Mouse (Mus musculus): Measurements from ENCODE around the gene Slc12a5. TPM values are rescaled to one million over a fixed set of nuclear protein-coding genes. Genes with fewer than 3 reads are reported as not detected.
A peak's percentile ranks its signal among the peaks of the same experiment; 100 is the strongest.

The Slc12a5 gene
- polyA plus RNA-seq, 1 experiment from 2014 or later, result 0.97 TPM

DNA sequence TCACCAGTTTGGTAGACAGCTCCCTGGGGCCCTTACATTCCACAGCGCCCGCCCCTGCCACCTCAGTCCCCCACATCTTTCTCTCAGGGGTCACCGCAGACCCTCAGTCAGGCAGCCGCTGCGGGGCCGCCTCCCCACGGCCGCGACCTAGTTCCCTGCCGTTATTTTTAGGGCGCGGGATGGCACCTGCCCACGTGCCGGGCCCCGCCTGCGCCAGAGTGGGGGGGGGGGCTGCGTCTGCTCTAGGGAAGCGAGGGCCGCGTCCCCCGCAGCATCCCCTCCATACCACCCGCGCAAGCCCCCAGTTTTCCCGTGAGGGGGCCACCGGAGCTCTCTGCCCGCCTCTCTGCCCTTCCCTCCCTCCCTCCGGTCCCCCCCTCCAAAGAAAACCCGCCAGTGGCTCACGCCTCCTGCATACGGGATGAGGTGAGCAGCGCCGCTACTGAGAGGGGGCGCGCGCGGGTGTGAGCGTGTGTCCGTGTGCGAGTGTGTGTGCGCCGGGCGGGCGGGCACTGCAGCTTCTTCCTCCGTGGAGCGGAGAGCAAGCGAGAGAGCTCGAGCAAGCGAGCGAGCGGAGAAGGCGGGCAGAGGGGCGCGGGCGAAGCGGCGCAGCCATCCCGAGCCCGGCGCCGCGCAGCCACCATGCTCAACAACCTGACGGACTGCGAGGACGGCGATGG lies 7.3 kb downstream of the Slc12a5 start:
- Histone ChIP-seq H3K4me1 (peaks cover 21% of the 10 kb centered on the region), H3K36me3 (no peaks in the 10 kb centered on the region), H3K4me2 (peak overlapping the region; percentile 66), H3K9me3 (no peaks in the 10 kb centered on the region), H3K4me3 (peak overlapping the region; percentile 32), H3K9ac (no peak overlapping the region), H3K27me3 (peaks cover 91% of the 10 kb centered on the region), H3K27ac (no peak overlapping the region)
- WGBS, result 2% methylated on average over 62 of the region's 65 CpGs
- ATAC-seq (ENCODE audit: insufficient number of reproducible peaks, low FRiP score, low TSS enrichment, low read depth), result no peak

DNA sequence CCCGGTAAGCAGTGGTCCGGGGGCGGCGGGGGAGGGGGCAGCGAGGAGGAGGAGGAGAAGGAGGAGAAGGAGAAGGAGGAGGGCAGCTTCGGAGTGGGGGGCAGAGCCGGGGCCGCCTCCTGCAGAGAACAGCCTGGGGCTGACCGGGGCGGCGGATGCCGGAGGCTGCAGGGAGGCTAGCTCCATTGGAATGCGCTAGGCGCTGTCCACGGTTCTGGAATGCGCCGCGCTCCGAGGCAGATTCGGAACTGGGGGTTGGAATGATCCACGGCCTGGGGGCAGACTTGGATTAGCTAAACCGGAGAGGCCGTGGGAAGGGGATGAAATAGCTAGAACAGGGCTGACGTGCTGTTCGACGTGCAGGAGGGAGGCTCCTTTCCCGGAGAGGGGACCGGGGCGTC lies 7.8 kb downstream of the Slc12a5 start:
- no peak overlapping the region for H3K9ac ChIP-seq
- no peaks in the 10 kb centered on the region for H3K36me3 ChIP-seq
- WGBS, result under 1% methylated on average over 29 of the region's 29 CpGs
- no peaks in the 10 kb centered on the region for H3K9me3 ChIP-seq
- H3K27me3 ChIP-seq, result peaks cover 90% of the 10 kb centered on the region
- peaks cover 21% of the 10 kb centered on the region for H3K4me1 ChIP-seq
- peak overlapping the region; percentile 66 for H3K4me2 ChIP-seq
- peak overlapping the region; percentile 32 for H3K4me3 ChIP-seq
- no peak overlapping the region for H3K27ac ChIP-seq
- ATAC-seq (ENCODE audit: insufficient number of reproducible peaks, low FRiP score, low TSS enrichment, low read depth), result peak; percentile 47; the same call in 1 of the 2 replicates

DNA sequence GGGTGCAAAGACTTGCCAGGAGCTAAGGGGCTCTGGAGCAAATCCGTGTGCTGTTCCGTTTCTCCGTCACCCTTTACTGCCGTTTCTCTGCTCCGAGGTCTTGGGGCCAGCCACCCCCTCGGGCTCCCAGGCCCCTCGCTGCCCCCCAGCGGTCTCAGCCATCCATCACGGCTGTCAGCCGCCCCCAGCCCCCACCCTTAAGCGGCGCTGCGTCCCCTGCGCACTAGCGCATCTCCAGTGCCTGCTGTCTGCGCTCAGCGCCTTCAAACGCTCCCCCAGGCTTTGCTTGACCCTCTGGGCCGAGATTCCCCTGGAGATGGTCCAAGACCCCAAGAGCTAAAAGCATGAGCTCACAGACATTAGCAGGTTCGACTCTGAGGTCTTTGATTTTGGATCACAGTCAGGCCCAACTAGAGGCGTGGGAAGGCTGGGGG lies 8.8 kb downstream of the Slc12a5 start:
- Histone ChIP-seq H3K4me1 (peaks cover 21% of the 10 kb centered on the region), H3K27ac (no peak overlapping the region), H3K4me2 (no peak overlapping the region), H3K27me3 (peaks cover 92% of the 10 kb centered on the region), H3K9ac (no peak overlapping the region), H3K9me3 (no peaks in the 10 kb centered on the region), H3K4me3 (no peak overlapping the region), H3K36me3 (no peaks in the 10 kb centered on the region)
- no peak for ATAC-seq (ENCODE audit: insufficient number of reproducible peaks, low FRiP score, low TSS enrichment, low read depth)
- 2% methylated on average over 21 of the region's 21 CpGs for WGBS

DNA sequence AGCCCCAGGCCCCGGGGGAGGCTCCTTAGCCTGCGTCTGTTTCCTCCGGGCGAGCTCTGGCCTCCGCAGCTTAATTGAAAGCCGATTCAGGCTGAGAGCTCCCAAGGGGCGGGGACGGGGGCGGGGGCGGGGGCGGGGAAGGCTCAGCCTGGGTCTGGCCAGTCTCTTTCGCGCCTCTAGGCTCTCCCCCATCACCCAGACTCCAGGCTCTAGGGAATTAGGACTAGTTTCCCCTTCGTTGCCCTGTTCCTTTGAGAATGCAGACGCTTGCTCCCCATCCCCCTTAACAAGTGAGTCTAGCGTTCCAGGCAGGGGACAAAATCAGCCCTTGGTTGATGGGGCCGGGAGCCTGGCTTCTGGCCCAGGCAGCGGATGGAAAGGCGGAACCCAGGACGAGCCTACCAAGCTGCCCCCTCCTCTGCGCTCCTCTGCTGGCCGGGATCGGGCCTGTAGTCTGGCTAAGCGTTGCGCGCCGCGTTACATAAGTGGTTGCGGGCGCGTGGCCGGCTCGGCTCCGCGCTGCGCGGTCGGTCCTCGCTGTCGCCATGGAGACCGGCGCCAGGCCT lies 10.1 kb downstream of the Slc12a5 start:
- Histone ChIP-seq H3K4me3 (no peak overlapping the region), H3K36me3 (no peaks in the 10 kb centered on the region), H3K27ac (no peak overlapping the region), H3K9ac (no peak overlapping the region), H3K4me2 (peak overlapping the region; percentile 29), H3K4me1 (peaks cover 21% of the 10 kb centered on the region), H3K27me3 (peaks cover 81% of the 10 kb centered on the region), H3K9me3 (no peaks in the 10 kb centered on the region)
- WGBS, result under 1% methylated on average over 42 of the region's 42 CpGs
- no peak for ATAC-seq (ENCODE audit: insufficient number of reproducible peaks, low FRiP score, low TSS enrichment, low read depth)

GRCm38 (mm10) chr2:164972646-164973045 lies 12.0 kb downstream of the Slc12a5 start:
- 56% methylated on average over 5 of the region's 5 CpGs for WGBS
- ATAC-seq (ENCODE audit: insufficient number of reproducible peaks, low FRiP score, low TSS enrichment, low read depth), result no peak
- peaks cover 66% of the 10 kb centered on the region for H3K27me3 ChIP-seq

DNA sequence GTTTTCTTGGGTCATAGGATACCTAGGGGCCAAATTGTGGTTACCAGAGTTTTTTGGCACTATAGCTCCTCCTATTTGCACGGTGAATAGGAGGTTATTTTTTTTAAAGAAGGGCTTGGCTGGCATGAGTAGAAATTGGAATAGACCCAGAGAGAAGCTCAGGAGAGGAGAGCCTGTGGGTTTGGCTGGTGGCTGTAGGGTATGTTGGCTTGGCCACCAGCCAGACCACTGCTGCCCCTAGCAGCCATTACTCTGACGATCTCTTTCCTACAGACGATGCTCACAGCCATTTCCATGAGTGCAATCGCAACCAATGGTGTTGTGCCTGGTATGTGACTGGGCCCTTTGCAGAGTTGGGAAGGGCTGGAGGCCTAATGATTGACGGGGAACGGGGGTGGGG lies 15.0 kb downstream of the Slc12a5 start:
- H3K27ac ChIP-seq, result no peak overlapping the region
- no peak for ATAC-seq (ENCODE audit: insufficient number of reproducible peaks, low FRiP score, low TSS enrichment, low read depth)
- 73% methylated on average over 6 of the region's 6 CpGs for WGBS

More at GRCm38 (mm10) chr2:164972646-164973045, 12.0 kb downstream of the Slc12a5 start:
- no peak overlapping the region for H3K4me2 ChIP-seq
- no peaks in the 10 kb centered on the region for H3K36me3 ChIP-seq
- H3K4me1 ChIP-seq, result peaks cover 20% of the 10 kb centered on the region
- H3K27ac ChIP-seq, result no peak overlapping the region
- H3K4me3 ChIP-seq, result no peak overlapping the region
- H3K9me3 ChIP-seq, result no peaks in the 10 kb centered on the region
- no peak overlapping the region for H3K9ac ChIP-seq

GRCm38 (mm10) chr2:164979749-164980148 lies 19.1 kb downstream of the Slc12a5 start:
- Histone ChIP-seq H3K36me3 (no peaks in the 10 kb centered on the region), H3K9me3 (no peaks in the 10 kb centered on the region), H3K4me3 (no peak overlapping the region), H3K4me2 (no peak overlapping the region), H3K27ac (no peak overlapping the region), H3K4me1 (no peaks in the 10 kb centered on the region), H3K27me3 (peaks cover 4% of the 10 kb centered on the region), H3K9ac (no peak overlapping the region)
- ATAC-seq (ENCODE audit: insufficient number of reproducible peaks, low FRiP score, low TSS enrichment, low read depth), result no peak
- 22% methylated on average over 7 of the region's 7 CpGs for whole genome bisulfite sequencing

More for the DNA sequence above, 15.0 kb downstream of the Slc12a5 start:
- H3K4me3 ChIP-seq, result no peak overlapping the region
- no peaks in the 10 kb centered on the region for H3K9me3 ChIP-seq
- H3K27me3 ChIP-seq, result peaks cover 37% of the 10 kb centered on the region
- peaks cover 6% of the 10 kb centered on the region for H3K4me1 ChIP-seq
- H3K36me3 ChIP-seq, result no peaks in the 10 kb centered on the region
- H3K9ac ChIP-seq, result no peak overlapping the region
- no peak overlapping the region for H3K4me2 ChIP-seq

- no peak overlapping the region for H3K27ac ChIP-seq
- no peak overlapping the region for H3K9ac ChIP-seq
- H3K4me1 ChIP-seq, result no peaks in the 10 kb centered on the region
- 86% methylated on average over 6 of the region's 6 CpGs for WGBS
- peaks cover 5% of the 10 kb centered on the region; the same call in 1 of the 2 replicates for H3K27me3 ChIP-seq
- no peaks in the 10 kb centered on the region for H3K9me3 ChIP-seq
- no peaks in the 10 kb centered on the region for H3K36me3 ChIP-seq
- no peak overlapping the region for H3K4me2 ChIP-seq
- no peak overlapping the region for H3K4me3 ChIP-seq
- ATAC-seq (ENCODE audit: insufficient number of reproducible peaks, low FRiP score, low TSS enrichment, low read depth), result no peak
These were observed 25.4 kb downstream of the Slc12a5 start for GRCm38 (mm10) chr2:164985962-164986361.

GRCm38 (mm10) chr2:164986371-164987027 lies 25.9 kb downstream of the Slc12a5 start:
- Histone ChIP-seq H3K4me2 (no peak overlapping the region), H3K9ac (no peak overlapping the region), H3K27ac (no peak overlapping the region), H3K4me3 (no peak overlapping the region), H3K4me1 (no peaks in the 10 kb centered on the region), H3K27me3 (peaks cover 8% of the 10 kb centered on the region; the same call in 1 of the 2 replicates), H3K36me3 (no peaks in the 10 kb centered on the region), H3K9me3 (no peaks in the 10 kb centered on the region)
- ATAC-seq (ENCODE audit: insufficient number of reproducible peaks, low FRiP score, low TSS enrichment, low read depth), result no peak
- WGBS, result 71% methylated on average over 14 of the region's 14 CpGs

GRCm38 (mm10) chr2:164988777-164989176 lies 28.2 kb downstream of the Slc12a5 start:
- WGBS, result 64% methylated on average over 13 of the region's 13 CpGs
- no peak for ATAC-seq (ENCODE audit: insufficient number of reproducible peaks, low FRiP score, low TSS enrichment, low read depth)
- H3K27ac ChIP-seq, result no peak overlapping the region

DNA sequence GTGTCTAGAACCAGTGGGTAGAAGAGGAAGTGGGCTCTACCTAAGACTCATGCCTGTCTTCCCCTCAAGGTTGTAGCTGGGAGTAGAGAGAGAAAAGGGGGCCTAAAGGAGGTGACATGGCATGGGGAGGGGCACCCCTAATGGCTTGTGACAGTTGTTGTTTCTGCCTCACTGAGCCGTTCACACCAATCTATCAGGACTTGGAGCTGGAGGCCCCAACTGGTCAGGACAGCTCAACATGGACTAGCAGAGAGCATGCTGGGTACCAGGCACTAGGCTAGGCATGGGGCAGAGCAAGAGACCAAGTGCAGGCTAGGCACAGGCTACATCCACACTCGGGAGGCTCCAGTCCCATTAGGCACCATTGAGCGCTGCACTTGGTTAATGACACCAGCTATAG lies 30.5 kb downstream of the Slc12a5 start:
- WGBS, result 80% methylated on average over 3 of the region's 3 CpGs
- Histone ChIP-seq H3K9ac (no peak overlapping the region), H3K9me3 (no peaks in the 10 kb centered on the region), H3K36me3 (no peaks in the 10 kb centered on the region), H3K4me3 (no peak overlapping the region), H3K27ac (no peak overlapping the region), H3K27me3 (peaks cover 32% of the 10 kb centered on the region), H3K4me2 (no peak overlapping the region), H3K4me1 (no peaks in the 10 kb centered on the region)
- no peak for ATAC-seq (ENCODE audit: insufficient number of reproducible peaks, low FRiP score, low TSS enrichment, low read depth)

More at GRCm38 (mm10) chr2:164988777-164989176, 28.2 kb downstream of the Slc12a5 start:
- H3K27me3 ChIP-seq, result peaks cover 11% of the 10 kb centered on the region; the same call in 1 of the 2 replicates
- H3K9me3 ChIP-seq, result no peaks in the 10 kb centered on the region
- no peaks in the 10 kb centered on the region for H3K36me3 ChIP-seq
- no peak overlapping the region for H3K9ac ChIP-seq
- H3K4me2 ChIP-seq, result no peak overlapping the region
- H3K4me1 ChIP-seq, result no peaks in the 10 kb centered on the region
- no peak overlapping the region for H3K4me3 ChIP-seq

DNA sequence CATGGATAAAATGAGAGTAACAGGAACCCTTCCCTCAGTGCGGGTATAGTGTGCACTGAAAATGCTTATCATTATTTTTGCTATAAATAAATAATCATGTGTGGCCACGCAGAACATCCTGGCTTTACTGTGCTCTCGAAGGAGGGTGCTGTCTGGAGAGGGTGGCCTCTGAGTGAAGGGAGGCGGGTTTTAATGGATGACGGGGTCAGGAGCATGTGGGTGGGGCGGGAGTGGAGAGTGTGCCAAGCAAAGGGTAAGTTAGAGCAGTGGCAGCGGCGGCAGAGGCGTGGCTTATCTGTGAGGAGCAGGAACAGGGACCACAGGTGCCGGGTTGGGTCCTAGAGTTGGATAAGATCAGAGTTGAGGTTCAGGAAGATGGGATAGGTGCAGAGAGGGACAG lies 31.2 kb downstream of the Slc12a5 start:
- 44% methylated on average over 10 of the region's 10 CpGs for WGBS
- H3K36me3 ChIP-seq, result no peaks in the 10 kb centered on the region
- no peaks in the 10 kb centered on the region for H3K9me3 ChIP-seq
- H3K9ac ChIP-seq, result no peak overlapping the region
- H3K27ac ChIP-seq, result no peak overlapping the region
- peaks cover 39% of the 10 kb centered on the region for H3K27me3 ChIP-seq
- no peak overlapping the region for H3K4me3 ChIP-seq
- ATAC-seq (ENCODE audit: insufficient number of reproducible peaks, low FRiP score, low TSS enrichment, low read depth), result no peak
- peaks cover under 1% of the 10 kb centered on the region; the same call in 1 of the 2 replicates for H3K4me1 ChIP-seq
- H3K4me2 ChIP-seq, result no peak overlapping the region

All from limb, embryonic 15.5 days (tissue).